Mouse (Mus musculus) lung, postnatal 0 days (tissue): ENCODE data around the gene Bloc1s1.

Experiments used
- CTCF ChIP-seq: IDR thresholded peaks from 2 replicates; pipeline ENCODE4 v1.5.1; 2016; ENCODE audit warnings: antibody characterized with exemption, mild to moderate bottlenecking
- EP300 ChIP-seq: IDR thresholded peaks from 2 replicates; pipeline ENCODE4 v1.6.1; 2016; ENCODE audit warnings: antibody characterized with exemption, mild to moderate bottlenecking, control low read depth

DNA sequence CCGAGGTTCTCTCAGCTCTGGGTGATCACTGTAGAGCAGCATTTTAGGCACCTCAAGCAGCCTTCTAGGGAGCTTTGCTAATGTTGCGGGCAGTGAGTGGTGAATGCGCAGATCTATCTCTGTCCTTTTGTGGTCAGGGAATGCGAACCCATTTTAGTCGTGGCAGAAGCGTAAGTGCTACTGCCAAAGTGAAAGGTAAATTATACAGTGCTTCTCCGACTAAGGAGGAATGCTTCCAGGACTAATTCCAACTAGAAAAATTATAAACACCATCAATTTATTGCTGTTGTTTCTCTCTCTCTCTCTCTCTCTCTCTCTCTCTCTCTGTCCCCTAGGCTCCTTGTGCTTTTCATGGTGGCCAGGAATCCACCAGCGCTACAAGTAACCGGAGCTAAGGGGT, at the start of gene Bloc1s1:
- no peak for TF ChIP-seq EP300
- TF ChIP-seq CTCF = no peak
